Mouse (Mus musculus): ENCODE results near the gene Dnajc28. TPM values are rescaled to one million over a fixed set of nuclear protein-coding genes. Genes with fewer than 3 reads are reported as not detected.

Dnajc28 gene
- total RNA-seq, 4 experiments from 2014 or later = 6.8 to 9.5 (median 8.1) TPM

GRCm38 (mm10) chr16:91632940-91633339 lies 14.1 kb upstream of the Dnajc28 start:
- no peak for DNase-seq (ENCODE audit: low spot score in 2 of 2)

- no peak for DNase-seq (ENCODE audit: low spot score in 2 of 2)
These were observed 13.6 kb upstream of the Dnajc28 start for GRCm38 (mm10) chr16:91632439-91632838.

- no peak for DNase-seq (ENCODE audit: low spot score in 2 of 2)
These were observed 11.8 kb upstream of the Dnajc28 start for GRCm38 (mm10) chr16:91630584-91630983.

GRCm38 (mm10) chr16:91629749-91630148 lies 10.9 kb upstream of the Dnajc28 start:
- DNase-seq (ENCODE audit: low spot score in 2 of 2) = no peak

GRCm38 (mm10) chr16:91628673-91629072 lies 9.8 kb upstream of the Dnajc28 start:
- no peak for DNase-seq (ENCODE audit: low spot score in 2 of 2)

- no peak for DNase-seq (ENCODE audit: low spot score in 2 of 2)
These were observed 9.0 kb upstream of the Dnajc28 start for GRCm38 (mm10) chr16:91627831-91628230.

- DNase-seq (ENCODE audit: low spot score in 2 of 2) = no peak
These were observed 4.2 kb upstream of the Dnajc28 start for GRCm38 (mm10) chr16:91623074-91623473.

GRCm38 (mm10) chr16:91620991-91621390 lies 2.2 kb upstream of the Dnajc28 start:
- no peak for DNase-seq (ENCODE audit: low spot score in 2 of 2)

- no peak for DNase-seq (ENCODE audit: low spot score in 2 of 2)
These were observed 1.4 kb upstream of the Dnajc28 start for GRCm38 (mm10) chr16:91620185-91620584.

GRCm38 (mm10) chr16:91614552-91614951 lies 4.3 kb downstream of the Dnajc28 start:
- no peak for DNase-seq (ENCODE audit: low spot score in 2 of 2)

- DNase-seq (ENCODE audit: low spot score in 2 of 2) = no peak
These were observed 6.3 kb downstream of the Dnajc28 start for GRCm38 (mm10) chr16:91612525-91612924.

GRCm38 (mm10) chr16:91611248-91611647 lies 7.6 kb downstream of the Dnajc28 start:
- no peak for DNase-seq (ENCODE audit: low spot score in 2 of 2)

- no peak for DNase-seq (ENCODE audit: low spot score in 2 of 2)
These were observed 9.2 kb downstream of the Dnajc28 start for GRCm38 (mm10) chr16:91609501-91610245.

GRCm38 (mm10) chr16:91606958-91607357 lies 11.9 kb downstream of the Dnajc28 start:
- no peak for DNase-seq (ENCODE audit: low spot score in 2 of 2)

GRCm38 (mm10) chr16:91605156-91605555 lies 13.7 kb downstream of the Dnajc28 start:
- no peak for DNase-seq (ENCODE audit: low spot score in 2 of 2)

GRCm38 (mm10) chr16:91601693-91602092 lies 17.1 kb downstream of the Dnajc28 start:
- DNase-seq (ENCODE audit: low spot score in 2 of 2) = no peak

GRCm38 (mm10) chr16:91601081-91601480 lies 17.7 kb downstream of the Dnajc28 start:
- DNase-seq (ENCODE audit: low spot score in 2 of 2) = no peak

GRCm38 (mm10) chr16:91599242-91599641 lies 19.6 kb downstream of the Dnajc28 start:
- DNase-seq (ENCODE audit: low spot score in 2 of 2) = no peak

GRCm38 (mm10) chr16:91597672-91598010 lies 21.2 kb downstream of the Dnajc28 start, which contains the start of gene Tmem50b:
Gene Tmem50b, minus strand, starts transcription at chr16:91597800.
- DNase-seq (ENCODE audit: low spot score in 2 of 2) = peak; percentile 93 to 98

GRCm38 (mm10) chr16:91596779-91597671 lies 21.8 kb downstream of the Dnajc28 start:
- DNase-seq (ENCODE audit: low spot score in 2 of 2) = peak in 1 of 2 experiments; percentile 27

- DNase-seq (ENCODE audit: low spot score in 2 of 2) = no peak
These were observed 22.4 kb downstream of the Dnajc28 start for GRCm38 (mm10) chr16:91596397-91596778.

GRCm38 (mm10) chr16:91595076-91595475 lies 23.8 kb downstream of the Dnajc28 start:
- no peak for DNase-seq (ENCODE audit: low spot score in 2 of 2)
